Mouse (Mus musculus): Measurements from ENCODE around the gene Pax9. TPM values are rescaled to one million over a fixed set of nuclear protein-coding genes. Genes with fewer than 3 reads are reported as not detected.

The Pax9 gene
- 3.1 and 3.8 TPM in 2 replicates for polyA plus RNA-seq (2014; fragmentation: Nextera tagmentation; extraction: Ambion mirVana)

GRCm38 (mm10) chr12:56691427-56692079, at the start of gene Pax9:
TSS of gene Pax9 (plus strand) at chr12:56691767.
- peaks cover 95% of the 10 kb centered on the region for H3K27me3 ChIP-seq (ENCODE audit: control insufficient read depth, insufficient read depth, low read length)
- under 1% methylated on average over 40 of the region's 40 CpGs for WGBS
- peak within 1 kb of the TSS; percentile 25 for H3K4me3 ChIP-seq (ENCODE audit: low read depth, low read length)
- H3K9ac ChIP-seq (ENCODE audit: low read length): no peak within 1 kb of the TSS
- DNase-seq (ENCODE audit: low spot score) (peak; percentile 69), ATAC-seq (ENCODE audit: insufficient number of reproducible peaks, low FRiP score, low TSS enrichment, low read depth) (no peak)
- no peak within 1 kb of the TSS for H3K27ac ChIP-seq (replicated peaks; ENCODE audit: low read depth, low read length)
- H3K4me1 ChIP-seq (ENCODE audit: control insufficient read depth, insufficient read depth, low read length): peaks cover 24% of the 10 kb centered on the region; the same call in 1 of the 2 replicates
- no peaks in the 10 kb centered on the region for H3K36me3 ChIP-seq (ENCODE audit: control insufficient read depth, insufficient read depth, low read length)
- H3K4me2 ChIP-seq (ENCODE audit: low read depth, severe bottlenecking): peak within 1 kb of the TSS; percentile 49
- no peaks in the 10 kb centered on the region for H3K9me3 ChIP-seq (ENCODE audit: control insufficient read depth, low read length)

- Histone ChIP-seq H3K9me3 (ENCODE audit: control insufficient read depth, low read length) (no peaks in the 10 kb centered on the region), H3K27me3 (ENCODE audit: control insufficient read depth, insufficient read depth, low read length) (no peaks in the 10 kb centered on the region), H3K4me2 (ENCODE audit: low read depth, severe bottlenecking) (no peak overlapping the region), H3K36me3 (ENCODE audit: control insufficient read depth, insufficient read depth, low read length) (no peaks in the 10 kb centered on the region), H3K27ac (replicated peaks; ENCODE audit: low read depth, low read length) (peak overlapping the region; percentile 78), H3K9ac (ENCODE audit: low read length) (no peak overlapping the region), H3K4me1 (ENCODE audit: control insufficient read depth, insufficient read depth, low read length) (no peaks in the 10 kb centered on the region), H3K4me3 (ENCODE audit: low read depth, low read length) (no peak overlapping the region)
- WGBS: 38% methylated on average over 9 of the region's 9 CpGs
- peak; percentile 60 for ATAC-seq (ENCODE audit: insufficient number of reproducible peaks, low FRiP score, low TSS enrichment, low read depth)
- DNase-seq (ENCODE audit: low spot score): peak; percentile 64
These were observed 22.0 kb upstream of the Pax9 start for GRCm38 (mm10) chr12:56669451-56670122.

- no peak overlapping the region for H3K4me2 ChIP-seq (ENCODE audit: low read depth, severe bottlenecking)
- no peak overlapping the region for H3K9ac ChIP-seq (ENCODE audit: low read length)
- DNase-seq (ENCODE audit: low spot score) (no peak), ATAC-seq (ENCODE audit: insufficient number of reproducible peaks, low FRiP score, low TSS enrichment, low read depth) (no peak)
- no peaks in the 10 kb centered on the region for H3K27me3 ChIP-seq (ENCODE audit: control insufficient read depth, insufficient read depth, low read length)
- no peak overlapping the region for H3K27ac ChIP-seq (replicated peaks; ENCODE audit: low read depth, low read length)
- WGBS: 92% methylated on average over 9 of the region's 9 CpGs
- no peak overlapping the region for H3K4me3 ChIP-seq (ENCODE audit: low read depth, low read length)
- H3K36me3 ChIP-seq (ENCODE audit: control insufficient read depth, insufficient read depth, low read length): no peaks in the 10 kb centered on the region
- no peaks in the 10 kb centered on the region for H3K9me3 ChIP-seq (ENCODE audit: control insufficient read depth, low read length)
- no peaks in the 10 kb centered on the region for H3K4me1 ChIP-seq (ENCODE audit: control insufficient read depth, insufficient read depth, low read length)
These were observed 20.8 kb upstream of the Pax9 start for GRCm38 (mm10) chr12:56670795-56671194.

- Histone ChIP-seq H3K4me1 (ENCODE audit: control insufficient read depth, insufficient read depth, low read length) (no peaks in the 10 kb centered on the region), H3K27me3 (ENCODE audit: control insufficient read depth, insufficient read depth, low read length) (peaks cover 2% of the 10 kb centered on the region), H3K36me3 (ENCODE audit: control insufficient read depth, insufficient read depth, low read length) (no peaks in the 10 kb centered on the region), H3K4me3 (ENCODE audit: low read depth, low read length) (no peak overlapping the region), H3K27ac (replicated peaks; ENCODE audit: low read depth, low read length) (no peak overlapping the region), H3K4me2 (ENCODE audit: low read depth, severe bottlenecking) (no peak overlapping the region), H3K9ac (ENCODE audit: low read length) (no peak overlapping the region), H3K9me3 (ENCODE audit: control insufficient read depth, low read length) (no peaks in the 10 kb centered on the region)
- WGBS: 33% methylated on average over 3 of the region's 3 CpGs
- DNase-seq (ENCODE audit: low spot score) (peak; percentile 54), ATAC-seq (ENCODE audit: insufficient number of reproducible peaks, low FRiP score, low TSS enrichment, low read depth) (no peak)
These were observed 16.8 kb upstream of the Pax9 start for GRCm38 (mm10) chr12:56674726-56675125.

- no peak overlapping the region for H3K9ac ChIP-seq (ENCODE audit: low read length)
- peaks cover 18% of the 10 kb centered on the region for H3K27me3 ChIP-seq (ENCODE audit: control insufficient read depth, insufficient read depth, low read length)
- WGBS: 73% methylated on average over 7 of the region's 7 CpGs
- H3K9me3 ChIP-seq (ENCODE audit: control insufficient read depth, low read length): no peaks in the 10 kb centered on the region
- H3K4me2 ChIP-seq (ENCODE audit: low read depth, severe bottlenecking): no peak overlapping the region
- DNase-seq (ENCODE audit: low spot score) (no peak), ATAC-seq (ENCODE audit: insufficient number of reproducible peaks, low FRiP score, low TSS enrichment, low read depth) (no peak)
- no peaks in the 10 kb centered on the region for H3K36me3 ChIP-seq (ENCODE audit: control insufficient read depth, insufficient read depth, low read length)
- no peak overlapping the region for H3K27ac ChIP-seq (replicated peaks; ENCODE audit: low read depth, low read length)
- H3K4me1 ChIP-seq (ENCODE audit: control insufficient read depth, insufficient read depth, low read length): 0 out of 2 replicates have a peak, but pooled peaks cover 3% of the 10 kb centered on the region
- H3K4me3 ChIP-seq (ENCODE audit: low read depth, low read length): no peak overlapping the region
These were observed 13.9 kb upstream of the Pax9 start for GRCm38 (mm10) chr12:56677620-56678019.

GRCm38 (mm10) chr12:56681096-56681811, 10.3 kb upstream of the Pax9 start:
- Histone ChIP-seq H3K36me3 (ENCODE audit: control insufficient read depth, insufficient read depth, low read length) (no peaks in the 10 kb centered on the region), H3K4me3 (ENCODE audit: low read depth, low read length) (peak overlapping the region; percentile 27), H3K27ac (replicated peaks; ENCODE audit: low read depth, low read length) (no peak overlapping the region), H3K4me1 (ENCODE audit: control insufficient read depth, insufficient read depth, low read length) (0 out of 2 replicates have a peak, but pooled peaks cover 3% of the 10 kb centered on the region), H3K4me2 (ENCODE audit: low read depth, severe bottlenecking) (peak overlapping the region; percentile 54), H3K9ac (ENCODE audit: low read length) (peak overlapping the region; percentile 41; the same call in 1 of the 2 replicates), H3K27me3 (ENCODE audit: control insufficient read depth, insufficient read depth, low read length) (peaks cover 21% of the 10 kb centered on the region), H3K9me3 (ENCODE audit: control insufficient read depth, low read length) (no peaks in the 10 kb centered on the region)
- DNase-seq (ENCODE audit: low spot score): peak; percentile 78
- under 1% methylated on average over 38 of the region's 38 CpGs for WGBS
- ATAC-seq (ENCODE audit: insufficient number of reproducible peaks, low FRiP score, low TSS enrichment, low read depth): peak; percentile 72

GRCm38 (mm10) chr12:56687640-56688481, 3.7 kb upstream of the Pax9 start:
- ATAC-seq (ENCODE audit: insufficient number of reproducible peaks, low FRiP score, low TSS enrichment, low read depth) (no peak), DNase-seq (ENCODE audit: low spot score) (no peak)
- WGBS: 4% methylated on average over 15 of the region's 15 CpGs
- H3K4me1 ChIP-seq (ENCODE audit: control insufficient read depth, insufficient read depth, low read length): 0 out of 2 replicates have a peak, but pooled peaks cover 17% of the 10 kb centered on the region
- H3K36me3 ChIP-seq (ENCODE audit: control insufficient read depth, insufficient read depth, low read length): no peaks in the 10 kb centered on the region
- H3K4me3 ChIP-seq (ENCODE audit: low read depth, low read length): no peak overlapping the region
- H3K4me2 ChIP-seq (ENCODE audit: low read depth, severe bottlenecking): no peak overlapping the region
- no peaks in the 10 kb centered on the region for H3K9me3 ChIP-seq (ENCODE audit: control insufficient read depth, low read length)
- no peak overlapping the region for H3K27ac ChIP-seq (replicated peaks; ENCODE audit: low read depth, low read length)
- H3K27me3 ChIP-seq (ENCODE audit: control insufficient read depth, insufficient read depth, low read length): peaks cover 62% of the 10 kb centered on the region
- H3K9ac ChIP-seq (ENCODE audit: low read length): no peak overlapping the region

GRCm38 (mm10) chr12:56688482-56688840, 3.1 kb upstream of the Pax9 start:
- H3K36me3 ChIP-seq (ENCODE audit: control insufficient read depth, insufficient read depth, low read length): no peaks in the 10 kb centered on the region
- H3K4me2 ChIP-seq (ENCODE audit: low read depth, severe bottlenecking): no peak overlapping the region
- H3K4me3 ChIP-seq (ENCODE audit: low read depth, low read length): no peak overlapping the region
- WGBS: 2% methylated on average over 10 of the region's 10 CpGs
- no peak for ATAC-seq (ENCODE audit: insufficient number of reproducible peaks, low FRiP score, low TSS enrichment, low read depth)
- H3K27me3 ChIP-seq (ENCODE audit: control insufficient read depth, insufficient read depth, low read length): peaks cover 68% of the 10 kb centered on the region
- H3K9ac ChIP-seq (ENCODE audit: low read length): no peak overlapping the region
- no peaks in the 10 kb centered on the region for H3K9me3 ChIP-seq (ENCODE audit: control insufficient read depth, low read length)
- no peak overlapping the region for H3K27ac ChIP-seq (replicated peaks; ENCODE audit: low read depth, low read length)
- 0 out of 2 replicates have a peak, but pooled peaks cover 17% of the 10 kb centered on the region for H3K4me1 ChIP-seq (ENCODE audit: control insufficient read depth, insufficient read depth, low read length)
- DNase-seq (ENCODE audit: low spot score): peak; percentile 62

Data from limb, embryonic 11.5 days (tissue).